Mouse (Mus musculus) gastrocnemius, adult 8-10 months (tissue): ENCODE measurements around the gene Gpc5. TPM values are rescaled to one million over a fixed set of nuclear protein-coding genes. Genes with fewer than 3 reads are reported as not detected.

Experiments
- DNase-seq, 2 experiments: peaks; one replicate each; pipeline ENCODE4 v3.0.0; 2022; ENCODE audit warnings: low spot score in 2 of 2
- total RNA-seq, 4 experiments: library from RNA; stranded (reverse); gene quantifications; 2 replicates each; pipeline ENCODE4 v1.2.4; 2022

The Gpc5 gene
- total RNA-seq, 4 experiments from 2014 or later, result not detected

DNA sequence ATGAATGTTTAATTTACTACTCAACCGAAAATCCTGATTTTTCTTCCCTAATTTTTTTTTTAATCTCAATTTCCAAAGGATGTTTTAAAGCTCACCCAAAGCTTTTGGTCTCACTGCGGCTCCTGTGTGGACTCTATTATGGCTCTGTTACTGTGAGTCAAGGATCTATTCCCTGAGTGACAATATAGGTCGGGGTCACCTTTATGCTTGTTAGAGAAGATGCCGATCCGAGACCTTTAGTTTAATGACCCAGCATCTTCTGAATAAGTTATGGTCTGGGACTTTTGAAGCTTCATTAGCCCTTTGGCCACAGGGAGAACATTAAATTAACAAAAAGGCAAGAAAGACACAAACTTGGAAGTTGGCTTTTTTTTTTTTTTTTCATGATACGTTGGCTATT lies 408.8 kb downstream of the Gpc5 start:
- DNase-seq, result no peak

DNA sequence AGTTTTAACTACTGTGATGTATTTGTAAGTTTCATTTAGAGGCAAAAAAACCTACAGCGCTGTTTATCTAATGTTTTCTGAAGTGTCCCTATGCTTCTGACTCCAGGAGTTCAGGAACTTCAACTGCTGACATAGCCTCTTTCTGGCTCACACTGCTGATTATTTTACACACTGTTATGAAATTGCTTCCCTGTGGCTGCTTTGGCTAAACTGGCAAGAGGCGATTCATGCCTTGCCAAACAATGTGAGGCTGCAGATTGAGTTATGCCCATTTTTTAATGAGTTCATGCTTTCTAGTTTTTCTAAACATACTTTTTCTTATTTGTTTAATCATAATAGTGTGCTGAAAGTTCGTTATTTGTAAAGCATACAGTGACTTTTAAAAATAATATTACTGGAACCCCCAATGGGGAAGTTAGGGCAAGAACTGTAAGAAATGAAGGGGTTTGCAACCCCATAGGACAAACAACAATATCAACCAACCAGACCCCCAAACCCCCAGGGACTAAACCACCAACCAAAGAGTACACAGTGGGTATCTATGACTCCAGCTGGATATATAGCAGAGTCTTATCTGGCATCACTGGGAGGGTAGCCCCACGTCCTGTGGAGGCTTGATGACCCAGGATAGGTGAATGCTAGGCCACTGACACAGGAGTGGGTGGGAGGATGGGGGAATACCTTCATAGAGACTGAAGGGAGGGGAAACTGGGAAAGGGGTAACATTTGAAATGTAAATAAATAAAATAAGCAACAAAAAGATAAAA lies 454.7 kb downstream of the Gpc5 start:
- DNase-seq, result no peak

DNA sequence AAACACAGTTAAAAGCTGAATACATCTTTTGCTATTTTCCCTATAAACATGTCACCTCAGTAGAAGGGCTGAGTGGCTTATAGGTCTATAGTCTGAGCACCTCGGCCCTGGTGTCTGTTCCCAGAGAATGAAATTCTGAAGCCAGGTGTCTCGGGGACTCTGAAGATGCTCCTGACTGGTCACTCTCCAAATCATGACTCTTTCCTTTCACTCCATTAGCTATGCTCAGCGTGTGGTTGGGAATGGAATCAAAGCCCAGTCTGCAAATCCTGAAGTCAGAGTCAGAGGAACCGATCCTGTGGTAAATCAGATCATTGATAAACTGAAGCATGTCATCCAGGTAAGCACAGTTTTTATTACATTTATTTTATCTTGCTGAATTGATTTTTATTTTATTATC lies 460.0 kb downstream of the Gpc5 start:
- DNase-seq, result no peak

DNA sequence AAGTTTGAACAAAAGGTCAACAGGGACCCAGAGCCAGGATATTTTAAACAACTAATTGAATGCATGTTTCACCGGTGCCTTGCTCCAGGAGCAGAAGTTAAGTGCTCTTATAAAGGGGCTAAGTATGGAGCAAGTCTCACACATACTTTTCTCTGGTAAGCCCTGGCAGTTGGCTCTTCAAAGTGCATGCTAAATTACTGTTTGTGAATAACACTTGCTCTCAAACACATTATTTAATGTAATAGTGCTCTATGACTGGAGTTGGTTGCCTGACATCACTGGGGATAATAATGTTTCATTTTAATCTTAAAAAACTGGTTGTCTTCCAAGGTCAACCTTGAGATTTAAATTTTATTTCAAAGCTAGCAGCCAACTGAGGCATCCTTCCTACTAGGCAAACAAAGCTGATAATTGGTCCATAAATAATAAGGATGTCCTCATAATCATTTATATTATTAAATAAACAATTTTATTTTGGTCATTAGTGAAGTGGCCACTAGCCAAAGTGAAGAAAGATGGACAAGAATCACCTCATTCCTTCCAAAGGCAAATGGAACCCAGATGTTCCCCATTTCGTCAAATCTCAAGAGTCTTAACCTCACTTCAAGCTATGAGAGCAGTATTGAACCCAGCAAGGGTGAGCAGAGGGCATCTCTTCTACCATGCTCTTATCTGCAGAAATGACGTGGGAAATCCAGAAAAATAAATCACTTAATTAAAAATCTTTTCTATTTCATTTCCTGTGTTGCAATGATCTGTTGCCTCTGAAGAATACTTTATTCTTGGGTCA lies 488.6 kb downstream of the Gpc5 start:
- no peak for DNase-seq

DNA sequence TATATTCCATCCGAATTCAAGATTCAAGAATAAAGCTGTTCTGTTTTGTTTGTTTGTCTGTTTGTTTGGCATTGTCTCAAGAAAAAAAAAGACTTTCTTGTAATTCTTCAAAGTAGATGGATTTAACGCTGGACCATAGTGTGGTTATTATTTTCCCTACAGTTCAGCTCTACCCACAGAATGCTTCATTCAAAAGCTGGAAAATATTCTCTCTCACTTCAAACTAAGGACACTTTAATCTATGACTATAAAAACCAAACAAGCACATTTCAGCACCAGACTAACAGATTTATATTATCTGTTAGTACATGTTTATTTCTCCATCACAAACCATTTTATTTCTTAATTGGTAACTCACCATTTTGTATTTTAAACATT lies 489.2 kb downstream of the Gpc5 start:
- DNase-seq, result no peak

DNA sequence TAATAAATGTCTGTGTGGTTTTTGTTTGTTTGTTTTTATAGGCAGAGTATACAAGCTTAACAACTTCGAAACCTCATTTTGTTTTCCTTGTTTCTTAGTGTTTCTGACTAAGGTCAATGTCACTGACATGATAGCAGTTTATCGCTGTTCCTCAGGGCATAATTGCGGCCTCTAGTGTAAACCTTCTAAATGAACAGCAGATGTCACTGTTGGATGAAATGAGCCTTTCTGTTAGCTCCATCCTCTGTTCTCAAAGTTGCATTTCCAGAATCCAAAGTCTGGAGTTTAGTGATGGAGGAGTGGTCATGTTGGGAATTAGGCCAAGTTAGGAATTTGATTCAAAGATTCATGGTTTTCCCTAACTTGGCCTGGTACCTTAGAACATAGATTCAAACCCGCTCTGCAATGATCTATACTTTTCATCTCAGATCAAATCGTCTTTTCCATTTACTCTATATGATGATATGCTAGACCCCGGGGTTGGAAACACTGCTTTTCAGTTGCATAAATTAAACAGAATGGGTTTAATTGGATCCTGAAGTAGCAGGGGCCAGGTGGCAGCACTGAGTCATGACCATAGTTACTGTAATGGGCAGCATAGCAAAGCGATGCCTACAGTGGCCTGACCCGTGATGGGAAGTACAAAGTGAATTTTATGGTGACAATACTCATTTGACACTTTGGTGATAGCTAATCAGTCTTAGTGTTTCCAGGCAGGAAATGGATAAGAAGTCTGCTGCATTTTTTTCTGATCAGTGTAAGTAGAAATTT lies 508.4 kb downstream of the Gpc5 start:
- DNase-seq, result no peak

DNA sequence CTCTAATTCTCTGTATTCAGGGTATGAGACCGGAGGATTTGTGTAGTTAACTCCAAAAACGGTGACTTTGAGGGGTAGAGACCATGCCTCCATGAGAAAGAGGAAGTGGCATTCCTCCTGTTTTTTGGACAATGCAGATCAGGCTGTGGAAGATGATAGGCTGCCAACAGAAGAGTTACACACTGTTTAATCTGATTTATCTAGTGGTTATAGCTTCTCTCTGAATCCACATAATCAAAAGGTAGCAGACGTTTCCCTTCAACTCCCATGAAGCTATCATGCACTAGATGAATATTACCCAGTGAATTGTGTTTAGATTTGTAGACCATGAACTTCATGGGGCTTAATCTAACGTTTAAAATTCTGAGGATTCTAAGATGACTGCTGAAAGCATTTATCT lies 522.1 kb downstream of the Gpc5 start:
- no peak for DNase-seq

DNA sequence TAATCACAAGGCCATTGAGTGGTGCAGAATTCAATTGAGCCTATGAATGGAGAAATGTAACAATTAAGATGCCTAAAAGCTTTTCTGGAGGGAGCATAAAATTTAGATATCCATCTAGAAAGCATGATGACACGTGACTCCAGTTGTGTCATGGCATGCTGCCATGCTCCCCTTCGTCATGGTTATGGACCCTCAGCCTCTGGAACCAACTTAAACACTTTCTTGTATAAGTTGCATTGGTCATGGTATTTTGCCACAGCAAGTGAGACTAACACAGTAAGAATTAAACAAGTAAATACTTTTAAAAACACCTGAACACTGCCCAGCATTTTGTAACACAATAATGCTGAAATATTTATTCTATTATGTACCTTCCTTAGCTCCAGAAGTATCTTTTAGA lies 524.3 kb downstream of the Gpc5 start:
- no peak for DNase-seq

DNA sequence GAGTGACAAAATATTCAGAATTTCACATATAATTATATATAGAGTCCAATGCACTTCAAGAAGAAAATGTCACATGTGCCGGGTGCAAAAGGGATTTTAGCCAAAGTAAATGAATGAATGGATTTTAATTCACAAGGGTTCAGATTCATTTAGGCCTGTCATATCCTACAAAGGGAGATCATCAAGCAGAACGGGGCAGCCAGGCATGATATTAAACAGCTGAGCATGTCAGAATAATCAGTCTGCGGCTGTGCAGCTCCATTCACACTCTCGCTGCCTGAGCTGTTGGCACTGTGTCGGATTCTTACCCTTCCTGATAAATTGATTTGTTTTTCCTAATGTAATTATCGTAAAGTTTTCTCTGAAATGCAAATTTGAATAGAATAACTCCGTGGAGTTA lies 524.8 kb downstream of the Gpc5 start:
- DNase-seq, result no peak

DNA sequence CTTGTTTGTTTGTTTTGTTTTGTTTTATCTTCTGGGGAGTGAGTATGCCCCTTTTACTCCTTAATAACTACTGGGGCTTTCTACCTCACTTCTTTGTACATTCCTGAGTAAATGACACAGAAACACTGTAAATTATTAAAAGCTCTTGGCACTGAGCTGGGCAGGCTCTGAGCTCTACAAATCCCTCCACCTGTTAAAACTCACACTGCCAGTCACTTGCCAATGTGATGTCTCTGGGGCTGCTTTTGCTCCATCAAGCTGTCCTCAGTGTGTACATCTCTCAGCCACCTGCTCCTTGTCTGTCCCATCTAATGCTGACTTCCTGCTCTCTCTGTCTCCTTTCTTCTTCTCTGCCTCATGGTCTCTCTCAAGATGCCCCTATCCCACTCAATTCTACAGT lies 528.5 kb downstream of the Gpc5 start:
- DNase-seq, result no peak

DNA sequence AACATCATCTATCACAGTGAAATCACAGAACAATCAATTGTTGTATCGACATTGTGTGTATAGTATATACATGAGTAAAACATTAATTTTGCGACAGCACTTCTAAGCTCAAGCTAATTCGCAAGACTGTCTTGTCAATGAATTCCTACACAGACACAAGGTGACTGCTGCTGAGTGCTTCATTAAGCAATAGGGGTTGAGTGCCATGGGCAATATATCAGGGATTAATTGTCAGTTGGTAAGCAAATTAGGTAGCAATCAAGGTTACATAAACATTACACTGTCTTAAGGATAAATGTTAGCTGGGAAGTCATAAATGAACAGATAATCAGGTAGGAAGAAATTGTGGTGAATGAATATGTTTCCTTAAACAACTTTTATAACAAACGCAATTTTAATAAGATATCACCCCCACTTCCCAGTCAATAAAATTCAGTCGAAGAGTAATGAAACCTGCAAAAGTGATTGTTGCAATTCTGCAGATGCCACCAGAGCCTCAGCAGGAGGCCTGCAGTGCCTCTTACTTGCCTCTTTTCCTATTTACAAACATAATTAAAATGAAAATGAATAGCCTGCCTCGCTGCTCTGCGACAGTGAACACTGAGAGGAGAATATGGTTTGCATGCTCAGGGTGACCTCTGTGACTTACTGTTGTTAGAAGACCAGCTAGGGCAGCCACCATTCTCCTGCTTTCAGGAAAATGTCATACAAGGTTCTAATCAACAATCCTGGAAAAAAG lies 539.3 kb downstream of the Gpc5 start:
- DNase-seq, result no peak

DNA sequence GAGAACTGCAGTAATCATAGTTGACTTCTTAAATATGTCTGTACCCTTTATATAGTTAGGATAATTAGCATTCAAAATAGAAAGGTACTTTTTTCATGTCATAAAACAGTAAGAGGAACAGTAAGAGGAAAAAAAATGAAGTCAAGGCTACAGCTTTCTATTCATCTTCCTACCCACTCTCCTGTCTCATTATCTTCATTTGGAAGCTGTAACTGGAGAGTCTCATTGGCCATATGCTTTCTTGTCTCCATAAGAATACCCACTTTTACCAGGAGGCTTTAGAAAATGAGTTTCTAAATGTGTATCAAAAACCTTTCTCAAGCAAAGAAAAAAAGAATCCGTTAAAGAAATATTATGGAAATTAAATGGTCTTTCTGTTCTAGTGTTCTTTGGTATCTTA lies 541.3 kb downstream of the Gpc5 start:
- DNase-seq, result no peak

DNA sequence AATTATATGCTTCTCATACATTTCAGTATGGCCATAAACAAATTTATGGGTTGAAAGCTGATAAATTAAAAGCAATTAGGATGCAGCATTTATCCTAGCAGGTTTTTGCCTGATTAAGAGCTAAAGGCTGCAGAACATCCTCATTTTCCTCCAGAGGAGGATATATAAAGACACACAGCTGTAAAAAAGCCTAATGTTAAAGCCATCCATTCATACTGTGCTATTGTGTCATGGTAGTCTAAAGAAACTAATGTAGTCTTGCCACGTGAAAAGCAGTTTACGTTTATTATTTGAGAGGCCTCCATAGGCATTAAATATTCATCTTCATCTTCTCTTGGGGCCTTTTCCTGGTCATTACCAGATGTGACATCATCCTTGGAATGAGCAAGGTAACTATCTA lies 587.9 kb downstream of the Gpc5 start:
- no peak for DNase-seq

DNA sequence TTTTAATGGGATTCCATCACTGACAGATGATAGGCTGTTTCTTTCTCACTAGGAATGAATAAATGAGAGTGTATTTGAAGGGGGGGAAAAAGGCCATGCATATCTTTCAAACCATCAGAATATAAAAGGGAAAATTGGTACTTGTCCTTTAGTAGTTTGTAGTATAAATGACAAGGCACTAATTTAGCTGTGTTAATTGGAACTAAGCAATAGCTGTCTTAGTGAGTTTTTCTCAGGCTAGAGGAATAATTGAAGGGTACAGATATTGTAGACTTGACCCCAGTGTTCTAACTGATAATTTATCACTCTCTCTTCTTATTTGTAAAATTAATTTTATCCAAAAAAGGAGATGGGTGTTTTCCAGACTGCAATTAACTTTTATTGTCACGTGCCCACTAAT lies 654.0 kb downstream of the Gpc5 start:
- DNase-seq, result no peak

DNA sequence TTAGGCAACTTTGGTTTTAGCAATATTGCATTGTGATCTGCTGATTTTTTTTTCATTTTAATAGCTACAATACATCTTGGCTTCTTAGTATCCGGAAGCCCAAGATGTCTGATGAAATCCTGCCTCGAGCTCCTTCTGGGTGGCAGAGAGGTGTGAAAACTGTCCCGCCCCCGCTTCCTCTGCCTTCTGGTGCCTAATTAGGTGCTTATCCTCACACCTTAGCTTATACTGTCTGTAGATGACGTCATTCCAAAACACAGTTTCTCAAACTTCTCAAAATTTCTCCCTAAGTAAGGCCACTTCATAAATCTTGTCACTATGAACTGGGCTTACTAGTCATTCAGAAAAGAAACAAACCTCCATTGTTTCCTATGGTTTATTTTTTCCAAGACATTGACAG lies 668.2 kb downstream of the Gpc5 start:
- DNase-seq, result no peak

DNA sequence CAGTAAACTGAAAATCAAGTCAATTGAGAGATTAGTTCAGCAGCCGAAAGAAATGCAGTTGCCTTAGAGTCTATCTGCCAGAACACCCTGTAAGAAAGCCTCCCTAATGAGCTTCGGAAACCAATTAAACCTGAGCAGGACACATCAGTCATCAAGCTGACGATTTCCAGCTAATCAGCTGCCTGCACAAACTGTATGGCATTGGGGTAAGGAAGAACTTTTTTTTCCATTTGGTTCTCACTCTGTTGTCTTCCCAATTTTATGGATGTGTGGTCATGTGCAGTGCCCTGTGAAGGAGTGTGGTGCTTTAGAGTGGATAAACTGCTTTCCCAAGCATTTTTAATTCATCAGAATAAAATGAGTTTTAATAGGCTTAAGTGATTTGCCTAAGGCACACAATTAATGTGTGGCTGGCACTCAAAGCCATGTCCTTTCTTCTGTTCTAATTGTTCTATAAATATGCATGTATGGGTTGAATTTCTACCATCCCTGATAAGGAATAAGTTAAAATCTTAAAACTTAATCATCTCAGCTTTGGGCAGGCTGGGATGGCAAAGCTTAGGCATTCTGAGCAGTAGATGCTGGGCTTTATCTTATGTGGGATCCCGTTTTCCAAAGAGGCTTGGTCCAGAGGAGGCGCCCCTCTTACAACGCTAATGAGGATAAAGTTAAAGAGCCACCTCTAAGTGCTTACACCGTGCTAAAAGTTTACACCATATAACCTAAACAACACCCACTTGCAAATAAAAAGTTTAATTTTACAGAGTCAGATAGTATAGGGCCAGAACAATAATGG lies 687.6 kb downstream of the Gpc5 start:
- DNase-seq, result no peak

DNA sequence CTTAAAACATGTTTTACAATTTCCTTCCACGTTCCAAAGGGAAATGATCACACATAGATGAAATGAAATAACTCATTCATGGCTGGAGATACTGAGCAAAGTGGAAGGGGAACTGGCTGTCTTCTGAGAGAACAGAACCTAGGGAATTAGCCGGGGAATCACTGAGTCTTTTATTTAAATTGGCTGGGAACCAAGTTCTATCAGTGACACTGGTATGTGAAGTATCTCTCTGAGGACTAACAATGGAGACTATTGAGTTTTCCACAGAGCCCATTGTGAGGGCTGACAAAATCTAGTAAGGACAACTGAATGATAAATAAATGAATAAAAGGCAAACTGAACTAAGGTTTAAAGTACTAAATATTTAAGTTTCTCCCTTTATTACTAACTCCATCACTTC lies 712.7 kb downstream of the Gpc5 start:
- no peak for DNase-seq

DNA sequence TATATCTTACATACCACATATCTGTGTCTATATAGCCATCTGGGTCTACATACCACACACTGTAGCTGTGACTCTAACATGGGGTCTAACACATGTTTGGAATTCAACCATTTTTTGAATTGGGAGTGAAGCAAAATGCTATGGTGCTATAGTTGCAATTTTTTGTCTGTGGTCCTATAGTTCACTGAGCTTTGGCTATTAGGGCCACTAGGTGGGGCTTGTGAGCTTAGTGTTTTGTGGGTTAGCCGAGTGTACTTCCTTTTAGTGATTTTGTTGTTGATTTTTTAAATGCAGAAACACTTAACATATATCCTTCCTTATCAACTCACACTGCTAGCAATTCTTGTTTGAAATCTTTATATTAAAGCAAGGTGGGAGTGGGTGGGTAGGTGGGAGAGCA lies 727.0 kb downstream of the Gpc5 start:
- no peak for DNase-seq

DNA sequence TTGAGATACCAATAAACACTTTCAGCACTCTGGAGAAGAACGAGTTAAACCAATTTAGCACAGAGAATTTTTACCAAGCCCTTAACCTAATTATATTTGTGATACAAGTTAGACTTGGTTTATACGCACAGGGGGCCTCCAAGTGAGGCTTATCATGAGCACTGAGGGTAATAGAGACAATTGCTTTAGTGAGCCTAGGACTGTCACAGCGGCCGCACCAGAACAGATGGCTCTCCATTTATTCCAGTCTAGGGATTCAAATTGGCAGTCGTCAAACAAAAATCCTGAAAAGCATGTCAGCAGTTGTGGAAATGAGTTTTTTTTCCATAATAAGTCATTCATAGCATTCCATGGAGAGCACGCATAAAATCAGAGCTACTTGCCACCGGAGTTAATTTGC lies 729.6 kb downstream of the Gpc5 start:
- no peak for DNase-seq

DNA sequence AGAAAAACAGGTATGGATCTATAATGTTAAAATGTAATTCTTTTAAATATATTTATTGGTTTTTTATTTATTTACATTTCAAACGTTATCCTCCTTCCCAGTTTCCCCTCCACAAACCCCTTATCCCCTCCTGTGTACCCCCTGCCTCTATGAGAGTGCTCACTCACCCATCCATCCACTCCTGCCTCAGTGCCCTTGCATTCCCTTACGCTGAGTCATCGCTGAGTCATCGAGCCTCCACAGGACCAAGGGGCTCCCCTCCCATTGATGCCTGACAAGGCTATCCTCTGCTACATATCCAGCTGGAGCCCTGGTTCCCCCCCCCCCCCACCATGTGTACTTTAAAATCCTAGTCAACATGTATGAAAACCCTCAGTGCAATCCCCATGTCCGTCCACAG lies 738.5 kb downstream of the Gpc5 start:
- no peak for DNase-seq

DNA sequence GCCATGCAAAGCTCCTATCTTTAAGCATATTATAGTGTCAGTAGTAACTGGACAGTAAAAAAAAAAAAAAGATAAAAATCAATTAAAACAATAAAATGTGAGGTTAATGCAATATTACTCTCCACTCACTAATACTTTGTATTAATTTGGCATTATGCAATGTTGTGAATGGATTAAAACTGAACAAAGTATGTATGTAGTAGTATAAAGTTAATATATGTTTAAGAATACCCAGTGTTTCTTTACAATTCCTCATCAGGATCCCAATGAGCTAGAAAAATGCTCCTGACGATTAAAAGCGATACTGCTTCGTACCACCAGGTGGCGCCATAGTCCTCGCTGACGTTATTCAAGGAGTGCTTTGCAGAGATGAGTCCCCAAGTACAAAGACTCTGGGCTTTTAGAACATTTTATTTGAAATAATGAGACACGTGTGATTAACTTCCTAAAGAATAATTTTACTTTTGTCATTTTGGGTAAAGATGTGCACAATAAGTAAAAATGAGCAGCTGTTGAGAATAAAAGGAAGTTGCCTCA lies 739.3 kb downstream of the Gpc5 start:
- peak; percentile 3 to 12 for DNase-seq
